Mouse (Mus musculus) heart, adult 11 months (tissue): ENCODE results near the gene Odf3l1.

Source experiments
- DNase-seq: peaks from one replicate; pipeline ENCODE4 v3.0.0; 2022

Odf3l1 gene

DNA sequence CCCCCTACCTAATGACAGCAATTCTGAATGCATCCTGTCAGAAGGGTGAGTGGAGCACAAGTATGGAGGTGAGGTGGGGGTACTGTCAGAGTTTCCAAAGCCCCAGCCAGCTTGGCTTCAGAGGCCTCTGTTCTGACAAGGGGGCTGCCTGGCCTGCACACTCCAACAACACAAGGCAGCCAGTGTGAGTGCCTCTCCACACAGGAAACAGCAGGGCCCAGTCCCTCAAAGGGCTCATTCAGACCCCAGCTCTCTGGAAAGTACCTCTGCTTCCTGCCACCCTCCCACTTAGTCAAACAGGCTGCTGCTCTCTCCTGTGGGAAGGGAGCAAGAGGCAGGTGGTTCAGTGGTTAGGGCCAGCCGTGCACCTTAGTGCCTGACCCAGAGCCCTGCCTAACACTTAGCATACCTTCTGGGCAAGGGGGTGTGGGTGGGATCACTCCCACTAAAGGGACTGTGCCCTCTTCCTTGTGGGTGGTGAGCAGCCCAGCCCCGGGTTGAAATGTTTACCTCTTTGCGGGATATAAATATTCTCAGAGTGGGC, 17.1 kb upstream of the Odf3l1 start:
- DNase-seq: peak; percentile 92

DNA sequence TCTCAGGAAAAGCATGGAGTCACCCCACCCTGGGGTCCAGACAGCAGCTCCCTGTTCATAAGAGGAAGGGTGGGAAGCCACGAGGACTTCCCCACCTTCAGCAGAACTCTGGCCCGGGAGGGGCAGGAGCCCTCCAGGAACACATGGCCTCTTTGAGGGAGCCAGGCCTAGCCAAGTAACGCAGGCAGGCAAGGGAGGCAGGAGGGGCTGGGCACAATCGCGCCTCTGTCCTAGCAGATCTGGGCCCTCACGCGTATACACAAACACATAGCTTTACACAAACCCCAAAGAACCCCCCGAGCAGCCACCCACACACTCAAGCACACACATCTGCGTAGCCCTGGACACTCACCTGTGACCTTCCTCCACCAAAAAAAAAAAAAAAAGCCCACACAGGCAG, 16.3 kb upstream of the Odf3l1 start:
- DNase-seq: peak; percentile 91

DNA sequence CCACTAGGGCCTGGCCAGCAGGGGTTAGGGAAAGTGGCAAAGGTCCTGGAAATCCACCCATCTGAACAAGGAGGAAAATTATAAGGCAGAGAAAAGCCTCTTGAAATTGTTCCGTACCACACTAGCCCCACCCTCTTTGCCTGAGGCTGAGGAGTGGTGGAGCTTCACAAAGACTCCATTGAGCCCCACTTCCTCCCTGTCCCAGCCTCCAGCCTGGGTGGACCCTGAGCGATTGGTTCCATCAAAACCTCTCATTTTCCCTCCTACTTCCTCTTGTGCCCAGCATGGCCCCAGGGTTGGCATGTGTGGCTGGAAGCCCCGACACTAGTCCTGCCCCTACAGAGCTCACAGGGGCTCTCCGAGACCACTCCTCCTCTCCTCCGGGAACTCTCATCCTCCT, 12.8 kb upstream of the Odf3l1 start:
- peak; percentile 88 for DNase-seq

DNA sequence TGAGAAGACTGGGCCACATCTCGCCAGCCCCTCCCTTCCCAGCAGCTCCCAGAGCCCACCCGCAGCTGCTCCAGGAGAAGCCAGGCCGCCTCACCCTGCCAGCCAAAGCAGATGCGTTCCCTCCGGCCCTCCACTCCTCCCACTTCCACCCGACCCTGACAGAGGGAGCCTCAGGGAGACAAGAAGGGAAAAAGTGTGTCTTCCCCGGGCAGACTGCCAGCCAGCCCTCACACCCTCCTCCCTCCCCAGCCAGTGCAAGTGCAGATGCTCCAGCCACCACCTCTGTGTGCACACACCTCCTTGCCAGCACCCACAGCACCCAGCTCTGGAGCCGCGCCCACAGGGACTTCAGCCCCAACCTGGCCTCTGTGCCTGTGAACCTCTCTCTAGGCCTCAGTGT, 12.3 kb upstream of the Odf3l1 start:
- peak; percentile 93 for DNase-seq

DNA sequence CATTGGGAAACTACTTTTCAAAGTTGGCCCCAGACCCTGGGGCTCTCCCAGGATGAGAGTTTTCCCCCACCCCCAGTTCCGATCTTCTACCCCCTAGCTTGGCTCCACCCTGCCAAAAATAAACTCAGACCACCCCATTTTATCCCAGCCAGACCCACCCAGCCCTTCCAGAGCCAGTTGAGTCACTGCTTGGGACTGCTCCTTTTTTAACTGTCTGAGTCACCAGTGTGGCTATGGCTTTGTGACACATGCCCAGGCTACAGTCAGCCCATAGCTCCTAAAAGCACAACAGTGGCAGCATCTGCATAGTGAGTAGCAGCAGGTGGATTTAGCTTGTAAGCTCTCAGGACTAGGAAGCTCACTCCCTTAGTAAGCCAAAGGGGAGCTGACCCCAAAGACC, 8.6 kb upstream of the Odf3l1 start:
- DNase-seq: peak; percentile 89

DNA sequence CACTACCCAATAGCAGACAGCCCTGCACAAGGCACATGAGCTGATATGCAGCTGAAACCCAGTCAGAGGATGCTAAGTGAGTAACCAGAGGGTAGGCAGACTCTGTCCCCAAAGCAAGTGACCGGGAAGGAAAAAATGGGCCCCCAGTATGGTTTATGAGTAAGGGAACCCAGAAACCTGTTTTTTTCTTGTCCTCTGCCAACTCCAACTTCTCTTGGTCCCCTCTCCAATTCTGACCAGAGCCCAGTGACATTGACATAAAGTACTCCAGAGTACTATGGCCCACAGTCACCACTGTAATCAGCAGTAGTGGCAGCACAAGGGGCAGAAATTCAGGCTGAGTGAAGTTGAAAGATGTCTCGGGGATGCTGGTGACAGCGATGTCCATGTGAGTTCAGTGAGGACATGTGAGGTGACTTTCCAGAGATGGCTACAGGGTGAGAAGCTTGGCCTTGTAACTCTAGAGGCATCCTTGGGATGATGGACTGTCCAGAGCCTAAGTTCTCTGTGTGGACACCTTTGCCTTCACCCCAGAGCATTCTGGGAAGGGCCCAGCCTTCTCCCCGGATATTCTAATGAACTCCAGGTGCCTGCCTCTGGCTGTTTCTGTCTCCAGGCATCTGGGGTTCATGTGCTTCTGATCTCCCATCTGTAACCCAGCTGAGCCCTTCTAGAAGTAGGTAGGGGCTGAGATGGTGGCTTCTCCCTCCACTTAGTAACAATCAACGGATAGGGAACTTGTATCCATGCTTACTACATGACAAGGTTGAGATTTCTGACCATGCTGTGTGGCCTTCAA, 7.8 kb upstream of the Odf3l1 start:
- DNase-seq: peak; percentile 90

DNA sequence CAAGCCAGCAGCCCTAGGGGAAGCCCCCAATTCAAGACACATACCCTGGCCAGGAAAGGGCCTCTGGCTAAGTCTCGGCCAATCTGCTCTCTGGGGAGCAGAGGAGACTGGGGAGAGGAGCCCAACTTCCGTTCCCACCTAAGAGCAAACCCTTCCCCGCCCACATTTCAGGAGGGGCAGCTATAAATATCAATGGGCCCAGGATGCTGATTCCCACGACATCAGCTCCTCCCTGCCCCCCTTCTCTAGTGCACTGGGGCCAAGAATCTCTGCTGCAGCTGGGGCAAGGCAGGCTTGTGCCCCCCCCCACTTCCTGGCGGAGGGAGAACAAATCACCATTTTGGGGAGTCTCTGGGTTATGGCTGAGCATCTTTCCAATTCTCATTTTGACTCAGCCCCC, 6.7 kb upstream of the Odf3l1 start:
- DNase-seq: peak; percentile 99

DNA sequence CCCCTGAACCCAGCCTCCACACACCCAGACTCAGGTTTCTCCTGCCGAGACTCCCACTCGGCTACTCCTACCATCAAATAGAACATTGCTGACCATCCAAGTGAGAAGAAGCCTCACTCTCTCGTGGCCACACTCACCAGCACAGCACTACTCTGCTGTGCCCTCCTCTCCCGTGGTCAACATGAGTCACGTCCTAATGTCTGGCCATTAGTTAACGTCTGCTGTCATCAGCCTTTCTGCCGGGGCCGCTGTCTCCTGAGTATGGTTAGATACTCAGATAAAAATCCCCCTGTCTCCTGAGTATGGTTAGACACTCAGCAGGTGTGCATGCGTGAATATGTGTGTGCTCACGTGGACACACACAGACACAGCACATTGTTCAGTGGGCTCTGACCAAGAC, 6.3 kb upstream of the Odf3l1 start:
- no peak for DNase-seq

DNA sequence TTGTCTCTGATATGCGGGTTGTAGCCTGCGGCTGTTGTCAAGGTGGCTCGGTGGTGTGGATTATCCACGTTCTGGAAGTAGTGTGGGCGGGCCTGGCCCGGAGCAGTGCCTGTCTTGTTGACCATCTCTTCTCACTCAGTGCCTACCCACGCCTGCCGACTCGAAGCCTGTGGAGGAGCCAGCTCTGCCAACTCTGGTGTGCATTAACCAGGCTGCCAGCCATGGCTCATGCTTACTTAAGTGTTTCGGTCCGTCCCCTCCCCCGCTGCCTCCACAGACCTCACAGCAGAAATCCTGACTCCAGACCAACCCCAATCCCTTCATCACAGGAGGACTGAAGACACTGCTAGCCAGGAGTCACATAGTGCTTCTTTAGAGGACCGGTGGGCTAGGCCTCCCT, 5.1 kb upstream of the Odf3l1 start:
- DNase-seq: peak; percentile 91

DNA sequence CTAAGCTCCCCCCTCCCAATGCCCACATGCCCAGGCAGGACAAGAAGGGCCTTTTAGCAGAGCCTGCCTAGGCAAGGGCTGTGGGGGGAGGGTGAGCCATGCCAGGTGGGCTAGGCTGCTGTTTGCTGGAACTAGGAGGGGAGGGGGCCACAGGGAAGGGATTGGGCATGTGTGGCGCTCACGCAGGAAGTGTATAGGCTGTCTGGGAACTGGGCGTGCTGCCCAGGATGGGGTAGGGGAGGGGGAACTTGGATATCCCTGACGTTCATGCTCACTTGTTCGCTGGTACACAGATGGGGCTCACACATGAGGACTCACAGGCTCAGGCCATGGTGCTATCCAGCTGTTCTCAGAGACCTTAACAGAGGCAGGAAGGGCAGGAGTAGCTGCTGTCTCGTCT, 3.8 kb upstream of the Odf3l1 start:
- DNase-seq: peak; percentile 97

DNA sequence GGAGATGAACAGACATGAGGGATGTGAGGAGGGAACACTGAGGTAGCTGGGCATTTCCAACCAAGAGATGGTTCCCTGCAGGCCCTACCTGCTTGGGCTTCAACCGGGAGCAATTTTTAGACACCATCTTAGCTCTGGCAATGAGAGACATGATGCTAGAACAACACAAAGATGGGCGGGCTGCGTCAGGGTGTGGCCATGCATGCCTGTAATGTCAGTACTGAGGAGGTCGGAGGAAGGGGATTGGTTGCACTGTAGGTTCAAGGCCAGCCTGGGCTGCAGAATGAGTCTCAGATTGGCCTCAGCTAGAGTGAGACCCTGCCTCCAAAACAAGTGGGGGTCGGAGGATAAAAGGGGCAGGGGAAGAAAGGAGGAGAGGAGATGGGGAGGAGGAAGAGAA, 2.0 kb upstream of the Odf3l1 start:
- DNase-seq: peak; percentile 94

DNA sequence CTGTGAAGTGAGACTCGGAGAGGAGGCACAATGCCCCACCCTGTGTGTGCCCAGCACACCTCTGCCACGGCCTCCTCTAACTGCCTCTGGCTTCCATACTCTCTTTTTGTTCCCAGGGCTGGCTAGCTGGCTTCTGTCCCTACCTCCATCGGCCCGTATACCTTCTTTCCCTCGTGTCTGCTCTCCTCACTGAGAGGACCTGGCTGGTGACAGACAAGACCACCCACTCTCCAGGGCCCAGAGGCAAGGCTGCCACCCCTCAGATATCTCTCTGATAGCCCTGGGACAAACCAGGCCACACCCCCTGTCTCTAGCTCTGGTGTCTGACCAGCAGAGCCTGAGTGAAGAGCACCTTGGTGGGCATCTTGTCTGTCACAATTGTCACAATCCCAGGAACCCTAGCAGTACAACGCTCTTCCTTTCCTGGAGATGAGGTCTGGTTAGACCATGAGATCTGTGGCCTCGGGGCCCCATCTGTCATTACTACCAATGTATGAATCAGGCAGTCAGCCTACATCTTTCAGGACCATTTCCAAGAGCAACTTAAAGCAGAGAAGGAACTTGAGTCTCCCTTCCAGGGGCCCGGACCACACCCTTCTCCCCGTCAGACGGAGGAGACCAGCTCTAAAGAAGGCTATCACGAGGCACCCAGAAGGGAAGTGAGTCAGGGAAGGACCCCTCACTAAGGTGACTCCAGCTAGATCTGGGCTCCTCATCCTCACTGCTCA, 1.4 kb upstream of the Odf3l1 start:
- peak; percentile 93 for DNase-seq

DNA sequence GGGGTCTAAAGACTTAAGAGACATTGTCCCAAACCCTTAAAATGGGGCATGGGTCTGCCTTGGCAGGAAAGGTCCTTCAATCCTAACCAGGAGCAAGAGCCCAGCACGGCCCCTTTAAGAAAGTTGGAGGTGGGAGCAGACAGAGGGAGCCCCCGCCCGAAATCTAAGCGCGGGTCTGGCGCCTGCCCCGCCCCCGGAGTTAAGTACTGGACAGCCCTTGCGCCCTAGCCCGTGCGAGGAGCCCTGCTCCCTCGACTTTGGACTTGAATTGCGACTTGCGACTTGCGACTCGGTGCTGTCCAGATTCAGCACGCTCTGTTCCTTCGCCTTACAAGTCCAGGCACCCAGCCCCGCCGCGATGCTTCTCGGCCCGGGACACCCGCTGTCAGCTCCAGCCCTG, 353 bp upstream of the Odf3l1 start, which contains the start of gene Cspg4:
Gene Cspg4, plus strand, starts transcription at position 202 of the 400 bp plus-strand sequence.
- DNase-seq: peak; percentile 97

DNA sequence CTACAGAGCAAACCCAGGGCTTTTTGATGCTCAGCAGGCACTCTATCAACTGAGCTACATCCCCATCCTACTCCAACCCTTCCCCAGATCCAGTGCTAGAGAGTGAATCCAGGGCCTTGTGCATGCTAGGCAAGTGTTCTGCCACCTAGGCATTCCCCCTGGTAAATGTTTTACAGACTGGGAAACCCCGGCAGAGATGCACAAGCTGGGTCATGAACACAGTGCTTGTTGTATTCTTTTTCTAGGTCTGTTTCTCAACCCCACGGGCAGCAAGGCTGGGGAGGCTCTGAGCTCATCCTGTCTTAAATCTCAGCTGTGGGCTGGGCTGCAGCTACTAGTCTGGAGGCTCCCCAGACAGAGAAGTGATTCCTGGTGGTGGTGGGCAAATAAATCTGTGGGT, 1.6 kb downstream of the Odf3l1 start:
- no peak for DNase-seq

DNA sequence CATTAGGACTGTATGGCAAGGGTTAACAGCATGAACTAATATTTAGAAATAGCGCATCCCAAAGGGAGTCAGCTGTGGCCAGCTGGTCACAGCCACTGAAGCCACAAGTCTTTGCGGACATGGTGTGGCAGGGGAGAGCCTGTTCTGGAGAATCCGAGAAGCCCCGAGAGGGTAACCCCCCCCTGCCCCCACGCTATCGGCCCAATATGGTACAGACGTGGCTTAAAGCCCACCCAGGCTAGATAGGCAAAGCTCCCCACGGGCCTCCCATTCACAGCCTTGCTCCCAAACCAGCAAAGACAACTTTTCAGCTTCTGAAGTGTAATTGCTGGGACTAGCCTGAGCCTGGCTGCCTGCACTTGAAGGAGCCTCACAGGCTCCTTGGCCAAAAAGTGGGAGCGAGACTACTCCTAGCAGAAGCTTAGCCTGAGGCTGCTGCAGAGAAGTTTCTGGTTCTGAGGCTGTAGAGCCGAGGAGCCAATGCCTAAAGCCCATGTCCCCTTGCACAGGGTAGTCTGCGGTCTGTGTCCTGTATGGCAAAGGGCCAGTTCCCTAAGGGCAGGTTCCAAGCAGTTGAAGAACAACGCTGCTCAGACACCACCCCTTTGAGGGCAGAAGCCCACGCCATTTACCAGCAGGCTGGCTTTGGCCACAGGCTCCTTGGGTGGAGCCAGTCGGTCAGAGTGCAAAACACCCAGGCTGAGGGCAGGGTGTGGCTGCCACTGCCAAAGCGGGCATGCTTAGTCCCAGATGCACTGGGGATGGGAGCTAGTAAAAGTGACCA, 3.8 kb downstream of the Odf3l1 start:
- DNase-seq: peak; percentile 98

DNA sequence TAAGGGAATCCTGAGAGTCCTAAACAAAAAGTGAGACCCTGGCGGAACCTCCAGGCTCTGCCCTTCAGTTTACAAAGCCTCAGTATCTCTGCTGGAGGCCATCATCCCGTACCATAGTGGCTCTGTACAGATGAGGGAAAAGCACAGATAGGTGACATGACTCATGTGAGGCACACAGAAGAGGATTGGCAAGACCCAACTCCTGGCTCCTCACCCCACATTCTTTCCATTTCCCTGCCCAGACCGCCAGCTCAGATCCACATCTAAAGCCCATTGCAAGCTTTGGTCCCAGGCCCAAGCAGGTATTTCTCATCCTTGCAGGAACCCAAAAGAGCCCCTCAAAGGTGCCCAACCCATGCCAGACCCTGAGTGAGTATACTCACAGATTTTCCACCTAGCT, 4.4 kb downstream of the Odf3l1 start:
- no peak for DNase-seq

DNA sequence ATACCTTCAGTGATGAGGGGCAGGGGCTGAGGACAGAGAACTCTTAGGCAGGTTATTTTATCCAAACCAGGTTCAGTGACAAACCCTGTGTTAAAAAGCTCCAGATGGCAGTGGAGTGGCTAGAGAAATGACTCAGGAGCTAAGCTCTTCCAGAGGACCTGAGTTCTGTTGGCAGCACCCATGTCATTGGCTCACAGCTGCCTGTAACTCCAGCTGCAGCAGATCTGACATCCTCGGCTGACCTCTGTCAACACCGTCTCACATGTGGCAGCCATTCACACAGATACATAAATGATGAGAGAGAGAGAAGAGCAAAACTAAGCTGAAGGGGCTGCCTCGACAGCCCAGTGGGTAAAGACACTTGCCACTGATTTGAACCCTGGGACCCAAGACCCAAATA, 7.0 kb downstream of the Odf3l1 start:
- no peak for DNase-seq

DNA sequence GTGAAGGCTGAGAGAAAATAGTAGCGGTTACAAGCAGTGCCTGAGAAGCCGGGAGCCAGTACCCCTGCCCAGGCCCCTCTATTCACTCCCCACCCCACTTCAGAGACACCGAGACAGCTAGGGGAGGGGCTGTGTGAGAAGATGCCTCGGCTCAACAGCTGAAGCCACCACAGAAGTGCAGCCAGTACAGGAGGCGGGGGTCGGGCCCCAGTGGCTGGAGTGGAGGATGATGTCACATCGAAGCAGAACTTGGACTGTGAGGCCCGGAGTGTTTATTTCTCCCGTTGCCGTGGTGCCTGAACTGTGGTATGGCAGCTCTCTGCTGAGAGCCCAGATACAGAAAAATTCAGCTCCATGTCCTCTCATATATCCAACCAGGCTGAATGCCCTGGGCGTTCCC, 12.7 kb downstream of the Odf3l1 start:
- DNase-seq: peak; percentile 96

DNA sequence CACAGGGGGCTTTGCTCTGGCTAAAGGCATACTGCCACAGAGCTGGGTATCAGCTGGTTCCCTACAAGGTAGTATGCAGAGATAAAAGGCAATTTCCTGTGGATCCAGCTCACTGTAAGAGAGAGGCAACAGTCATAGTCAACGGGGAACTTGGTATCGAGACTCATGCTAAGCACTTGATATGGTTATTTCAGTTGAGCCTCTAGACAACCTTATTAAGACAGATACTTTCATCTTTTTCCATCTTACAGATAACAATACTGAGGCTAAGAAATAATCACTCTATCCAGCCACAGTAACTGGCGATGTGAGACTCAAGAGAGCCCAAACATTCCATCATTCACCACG, 13.6 kb downstream of the Odf3l1 start:
- no peak for DNase-seq

DNA sequence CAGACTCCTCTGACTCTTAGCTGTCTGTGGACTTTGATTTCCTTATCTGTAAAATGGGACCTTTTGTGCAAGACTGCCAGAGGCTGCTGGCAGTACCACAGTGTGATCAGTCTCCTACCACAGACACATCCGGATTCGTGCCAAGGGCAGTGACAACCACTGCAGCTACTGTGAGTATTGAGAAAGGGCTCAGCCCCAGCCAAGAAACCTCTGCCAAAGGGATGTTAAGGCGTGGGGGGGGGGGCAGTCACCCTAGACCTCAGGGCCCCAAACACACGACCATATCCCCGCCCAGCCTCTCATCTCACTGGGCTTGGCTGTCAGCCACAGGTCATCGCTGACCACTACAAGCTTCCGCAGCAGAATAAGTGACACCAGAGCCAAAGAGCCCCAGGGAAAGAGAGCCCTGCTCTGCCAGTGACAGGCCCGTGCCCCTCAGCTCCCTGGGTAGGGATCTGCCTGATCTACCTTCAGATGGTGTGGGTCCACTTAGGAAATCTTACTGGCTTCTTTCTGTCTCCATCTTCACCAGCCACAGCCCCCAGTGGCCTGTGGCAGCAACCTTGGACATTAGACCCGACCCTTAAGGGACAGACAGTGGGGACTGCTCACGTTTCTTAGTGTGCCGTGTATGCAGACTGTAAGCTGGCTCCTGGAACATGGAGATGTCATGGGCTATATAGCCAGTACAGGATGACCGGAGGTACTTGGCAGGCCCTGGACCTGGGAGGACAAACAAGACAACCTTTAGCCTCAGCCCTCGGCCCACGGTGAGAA, 14.2 kb downstream of the Odf3l1 start:
- DNase-seq: peak; percentile 93

DNA sequence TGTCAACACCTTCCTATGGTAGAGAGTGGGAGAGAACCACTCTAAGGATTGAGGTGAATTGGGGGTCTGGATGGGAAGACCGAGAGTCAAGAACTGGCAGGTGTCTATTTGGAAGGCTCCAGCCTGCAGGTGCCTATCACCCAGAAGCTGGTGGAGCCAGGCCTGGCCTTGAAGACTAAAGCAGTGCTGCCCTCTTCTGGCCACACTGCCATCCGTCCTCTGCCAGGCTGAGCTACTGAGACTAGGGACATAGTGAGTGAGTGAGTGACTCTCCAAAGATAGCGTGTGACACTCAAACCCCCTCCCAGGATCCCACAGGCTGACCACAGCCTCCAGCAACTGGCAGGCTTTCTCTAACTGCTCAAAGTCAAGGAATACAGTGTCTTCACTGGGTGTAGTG, 17.0 kb downstream of the Odf3l1 start:
- peak; percentile 94 for DNase-seq

DNA sequence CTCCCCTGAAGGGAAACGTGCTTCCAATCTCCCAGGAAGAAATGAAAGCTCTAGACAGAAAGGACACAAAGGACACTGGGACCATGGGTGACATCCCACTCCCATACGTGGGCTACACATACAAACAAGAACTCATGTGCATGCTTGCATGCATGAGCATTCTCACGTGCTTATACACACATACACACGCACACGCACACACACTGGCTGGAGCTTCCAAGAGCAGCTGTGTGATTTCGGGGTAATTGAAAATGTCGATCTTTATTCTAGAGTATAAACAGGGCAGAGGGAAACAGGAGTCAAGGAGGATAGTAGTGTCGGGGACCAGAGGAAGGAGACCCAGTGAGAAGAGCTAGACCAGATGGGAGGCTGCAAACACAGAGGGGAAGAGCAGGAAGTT, 19.8 kb downstream of the Odf3l1 start:
- DNase-seq: no peak
